ENCODE assay signal across 9 mouse cellular contexts in the genomic region with DNA sequence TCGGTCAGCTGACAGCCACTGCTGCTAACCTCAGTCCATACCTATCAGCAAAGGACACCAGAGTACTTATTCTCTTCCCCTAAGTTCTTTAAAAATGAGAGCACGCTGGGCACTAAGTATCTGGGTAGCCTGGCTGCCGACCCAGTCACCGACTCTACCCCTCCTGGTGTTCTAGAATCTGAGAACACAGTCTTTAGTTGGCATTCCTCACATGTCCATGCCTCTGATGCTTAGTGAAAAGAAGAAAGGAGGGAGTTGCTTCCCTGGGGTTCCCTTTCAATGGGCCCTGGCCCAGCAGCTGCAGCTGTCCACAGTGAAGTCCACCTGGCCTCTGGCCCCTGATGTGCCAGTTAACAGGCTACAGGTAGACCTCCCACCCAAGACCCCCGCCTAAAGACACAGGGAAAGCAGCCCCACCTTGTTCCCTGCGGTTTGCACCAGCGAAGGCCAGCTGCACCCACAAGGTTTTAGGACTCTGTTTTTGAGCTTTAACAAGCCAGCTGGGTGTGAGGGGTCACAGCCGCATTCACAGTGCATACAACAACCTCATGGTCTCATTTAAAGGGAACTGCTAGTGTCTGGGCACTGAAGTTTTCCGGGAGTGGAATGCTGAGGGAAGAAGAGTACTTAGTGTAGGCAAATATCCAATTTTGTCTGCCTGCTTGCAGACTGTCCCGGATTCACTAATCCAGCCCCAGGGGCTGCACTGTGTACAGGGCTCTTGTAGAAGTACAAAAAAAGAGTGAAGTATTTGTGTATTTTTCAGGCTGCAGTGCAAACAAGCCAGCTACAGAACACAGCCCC. TPM values are rescaled to one million over a fixed set of nuclear protein-coding genes. Genes with fewer than 3 reads are reported as not detected.
A peak's percentile ranks its signal among the peaks of the same experiment; 100 is the strongest.
DNase-seq lines count a peak whose midpoint lies in the region; ATAC-seq and TF ChIP-seq lines count a peak whose summit lies in the region.
"Had no signal": no experiment of that assay in that cellular context is flagged by ENCODE, and none has a peak within 500 bp of the region (broad histone marks: within the 10 kb centered on the region; RNA-seq: fewer than 3 reads in every experiment).

No protein-coding gene starts in this region.

- no peak overlapping the region for H3K9ac ChIP-seq in ES-E14 (ENCODE audit: insufficient read depth, low read depth, low read length, poor library complexity, severe bottlenecking)
- H3K9ac ChIP-seq in forebrain, embryonic 13.5 days, result peak overlapping the region; percentile 84

- WGBS in forebrain, embryonic 13.5 days, result 6% methylated on average over 10 of the region's 10 CpGs
- 4% methylated on average over 10 of the region's 10 CpGs for WGBS in midbrain, embryonic 10.5 days

- no peaks in the 10 kb centered on the region for H3K9me3 ChIP-seq in ES-E14 (ENCODE audit: control insufficient read depth, insufficient read depth, low read depth, low read length)
- H3K9me3 ChIP-seq in forebrain, embryonic 13.5 days (replicated peaks), result no peaks in the 10 kb centered on the region
- H3K9me3 ChIP-seq in midbrain, embryonic 10.5 days (replicated peaks), result no peaks in the 10 kb centered on the region

- H3K27ac ChIP-seq in ES-E14 (ENCODE audit: insufficient read depth, low read depth, low read length, poor library complexity, severe bottlenecking), result peak overlapping the region; percentile 14
- H3K27ac ChIP-seq in forebrain, embryonic 13.5 days, result peak overlapping the region; percentile 95
- H3K27ac ChIP-seq in midbrain, embryonic 10.5 days (replicated peaks), result peak overlapping the region; percentile 95
- H3K27ac ChIP-seq: kidney, postnatal 0 days had no signal

- H3K36me3 ChIP-seq in ES-E14 (ENCODE audit: control insufficient read depth, insufficient read depth, low read length, poor library complexity, severe bottlenecking), result peaks cover 2% of the 10 kb centered on the region; the same call in 1 of the 2 replicates
- no peaks in the 10 kb centered on the region for H3K36me3 ChIP-seq in forebrain, embryonic 13.5 days (ENCODE audit: poor library complexity, severe bottlenecking)
- no peaks in the 10 kb centered on the region for H3K36me3 ChIP-seq in midbrain, embryonic 10.5 days

- H3K4me3 ChIP-seq in ES-E14 (ENCODE audit: insufficient read depth in 1 of 2, low read depth in 1 of 2, low read length in 2 of 2, poor library complexity in 1 of 2, severe bottlenecking in 1 of 2), result peak overlapping the region; percentile 21 to 84; a peak in 2 of 4 replicates
- H3K4me3 ChIP-seq in forebrain, embryonic 13.5 days, result peak overlapping the region; percentile 59
- peak overlapping the region; percentile 75 for H3K4me3 ChIP-seq in midbrain, embryonic 10.5 days

- H3K4me2 ChIP-seq in forebrain, embryonic 13.5 days, result peak overlapping the region; percentile 91

- in situ Hi-C loops in ES-E14 (cut with MboI; ENCODE audit: low sequenced_read_pairs in 2 of 2, unreplicated experiment in 2 of 2), result loop anchor here in 1 of 2 experiments (25.0 kb wide), 1 partner anchor 413 kb away; a partner anchor contains a TSS

- H3K27me3 ChIP-seq in forebrain, embryonic 13.5 days, result peaks cover 11% of the 10 kb centered on the region; the same call in 1 of the 2 replicates
- H3K27me3 ChIP-seq in midbrain, embryonic 10.5 days (ENCODE audit: low read depth, poor library complexity, severe bottlenecking), result peaks cover 52% of the 10 kb centered on the region

- ATAC-seq in forebrain, embryonic 13.5 days, result no peak

- peak; percentile 91 for DNase-seq in heart, adult 11 months
- no peak for DNase-seq in heart, adult 8-10 months (ENCODE audit: low spot score)
- DNase-seq in ES-E14 (ENCODE audit: low read depth, low spot score), result no peak
- peak; percentile 52 for DNase-seq in midbrain, embryonic 10.5 days (ENCODE audit: low spot score)
- no peak for DNase-seq in yolk sac, embryonic 10.5 days (ENCODE audit: low spot score)
- no peak for DNase-seq in thymus, postnatal 25 days
- no peak for DNase-seq in spleen, postnatal 14 days (ENCODE audit: low spot score in 2 of 2)

- H3K4me1 ChIP-seq in ES-E14 (ENCODE audit: control insufficient read depth in 2 of 2, insufficient read depth in 2 of 2, low read length in 2 of 2, poor library complexity in 1 of 2), result peaks cover 15 to 25% of the 10 kb centered on the region in 2 experiments
- H3K4me1 ChIP-seq in forebrain, embryonic 13.5 days, result peaks cover 85% of the 10 kb centered on the region
- peaks cover 93% of the 10 kb centered on the region for H3K4me1 ChIP-seq in midbrain, embryonic 10.5 days

TF ChIP-seq in ES-E14, 5 proteins besides CTCF, POLR2A, EP300 and RAD21:
- TF ChIP-seq HCFC1 (IDR thresholded peaks at IDR 0.05; ENCODE audit: borderline replicate concordance, insufficient read depth, low read length) (no peak), MAFK (IDR thresholded peaks at IDR 0.05; ENCODE audit: insufficient read depth, low read depth, low read length) (no peak), ZNF384 (IDR thresholded peaks at IDR 0.05; ENCODE audit: low read depth, low read length) (no peak), ZC3H11A (IDR thresholded peaks at IDR 0.05; ENCODE audit: borderline replicate concordance, low read depth, low read length) (no peak), CHD2 (IDR thresholded peaks at IDR 0.05; ENCODE audit: low read depth, low read length) (no peak)

RNA-seq across cellular contexts. Expression of a gene that starts 3.4 kb away (rescaled TPM):
- 1 to 10 TPM in 2 of 4 experiments, under 1 TPM in 2; 0.80 to 1.5 (median 0.99) TPM for total RNA-seq in heart, adult 8-10 months (2022)
- total RNA-seq in ES-E14 (2012; rRNA removed), result 9.8 and 12.2 TPM in 2 replicates
- 5.6 and 6.5 TPM in 2 replicates for polyA plus RNA-seq in forebrain, embryonic 13.5 days (2015; fragmentation: Nextera tagmentation; extraction: Ambion mirVana)
- polyA plus RNA-seq in midbrain, embryonic 10.5 days (2016; fragmentation: Nextera tagmentation; extraction: Ambion mirVana), result 8.9 and 9.9 TPM in 2 replicates

Comparison
In these comparisons a context has a peak if more than half of its experiments do, and no peak if none do; other contexts are left out.
1. DNase-seq: peak in heart, adult 11 months (single experiment) and midbrain, embryonic 10.5 days (single experiment); none in heart, adult 8-10 months (single experiment), ES-E14 (single experiment), yolk sac, embryonic 10.5 days (single experiment), thymus, postnatal 25 days (single experiment) and spleen, postnatal 14 days (0 of 2).
2. H3K27ac ChIP-seq: peak in every context shown above with its lines; median percentile 95 in forebrain, embryonic 13.5 days; 95 in midbrain, embryonic 10.5 days; 14 in ES-E14.
3. Peak in every context shown above with its lines, with median percentiles within 50 percentile points of each other: H3K4me3 ChIP-seq.